Mouse (Mus musculus) embryo, embryonic 10 days (tissue): Measurements from ENCODE around the gene 4930564D02Rik.

Experiments
- DNase-seq: peaks from one replicate; pipeline ENCODE4 v3.0.0-alpha.2; 2015; ENCODE audit warnings: low spot score

Gene 4930564D02Rik

DNA sequence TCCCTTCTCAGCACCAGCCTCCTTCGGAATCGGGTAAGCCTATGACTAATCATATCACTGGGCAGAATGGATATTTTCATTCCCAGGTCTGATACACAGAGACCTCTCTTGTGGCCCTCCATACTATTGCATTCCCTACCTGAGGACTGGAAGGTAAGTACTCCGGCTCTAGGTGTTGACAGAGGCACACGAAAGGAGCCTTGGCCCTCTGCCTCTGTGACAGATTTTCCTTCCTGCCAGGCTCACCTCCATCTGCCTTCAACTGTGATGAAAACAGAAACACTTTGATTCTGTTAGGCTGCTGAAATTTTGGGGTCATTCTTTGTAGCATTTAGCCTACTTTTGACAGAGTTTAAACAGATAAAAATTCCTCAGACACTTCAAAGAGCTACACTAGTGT, 47.2 kb downstream of the 4930564D02Rik start:
- DNase-seq, result no peak

DNA sequence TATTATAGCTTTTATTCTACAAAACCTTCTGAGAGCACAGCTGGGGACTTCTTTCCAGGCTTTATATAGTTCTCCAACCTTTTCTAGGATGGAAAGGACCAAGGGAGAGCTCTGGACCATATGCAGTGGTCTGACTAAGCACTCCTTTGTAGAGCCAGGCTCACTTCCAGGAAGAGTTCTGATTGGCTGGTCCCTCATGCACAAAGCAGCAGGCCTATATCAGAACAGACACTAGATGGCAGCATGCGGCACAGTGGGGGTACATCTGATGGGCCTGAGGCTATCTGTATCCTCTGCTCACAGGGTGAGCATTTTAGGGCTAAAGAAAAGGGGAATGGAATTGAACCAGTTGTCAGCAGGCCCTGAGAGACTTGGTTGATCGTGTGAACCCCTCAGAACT, 47.6 kb downstream of the 4930564D02Rik start:
- DNase-seq, result peak; percentile 90

- DNase-seq, result no peak
These were observed 50.0 kb downstream of the 4930564D02Rik start for GRCm38 (mm10) chr3:105116596-105116995.

DNA sequence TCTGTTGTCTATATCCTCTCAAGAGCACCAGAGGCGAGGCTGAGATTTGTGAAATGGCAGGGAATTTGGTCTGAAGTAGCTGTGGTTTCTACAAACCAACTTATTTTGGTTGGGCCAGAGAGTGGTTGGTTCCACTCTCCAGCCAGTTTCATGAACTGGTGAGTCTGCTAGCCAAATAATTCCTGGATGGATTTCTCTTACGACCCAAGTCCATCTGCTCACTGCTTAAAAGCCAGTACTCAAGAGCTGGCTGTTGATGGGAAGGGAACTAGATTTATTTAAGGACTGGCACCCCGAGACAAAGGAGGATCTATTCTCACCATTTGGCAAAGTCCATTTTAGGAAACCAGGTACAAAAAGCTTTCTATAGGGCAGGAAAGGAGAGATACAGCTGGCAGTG, 57.1 kb downstream of the 4930564D02Rik start:
- no peak for DNase-seq

- no peak for DNase-seq
These were observed 61.2 kb downstream of the 4930564D02Rik start for GRCm38 (mm10) chr3:105127881-105128280.
